Mouse (Mus musculus) limb, embryonic 13.5 days (tissue): Measurements from ENCODE around the gene Slc7a11. TPM values are rescaled to one million over a fixed set of nuclear protein-coding genes. Genes with fewer than 3 reads are reported as not detected.
A peak's percentile ranks its signal among the peaks of the same experiment; 100 is the strongest.

ENCODE experiments used
- ATAC-seq: fragments of 200-750 bp; cut with Nextera tagmentation; 2 replicates; pipeline ENCODE4 v1.8.0; 2017; ENCODE audit warnings: low read depth, moderate number of reproducible peaks, moderate TSS enrichment; ENCODE audit not compliant: low FRiP score
- H3K27ac ChIP-seq: fragments of 300-500 bp; sonication (generic); 2 replicates; pipeline ENCODE4 v1.5.1; 2015; ENCODE audit warnings: inconsistent platforms, mild to moderate bottlenecking, moderate library complexity
- H3K27me3 ChIP-seq: fragments of 300-500 bp; sonication (generic); 2 replicates; pipeline ENCODE4 v1.6.1; 2015; ENCODE audit warnings: mild to moderate bottlenecking, inconsistent platforms
- H3K36me3 ChIP-seq: fragments of 300-500 bp; sonication (generic); 2 replicates; pipeline ENCODE4 v1.6.1; 2015; ENCODE audit warnings: inconsistent platforms, mild to moderate bottlenecking, moderate library complexity
- H3K4me1 ChIP-seq: fragments of 300-500 bp; sonication (generic); 2 replicates; pipeline ENCODE4 v1.6.1; 2015; ENCODE audit warnings: inconsistent platforms
- H3K4me2 ChIP-seq: fragments of 300-500 bp; sonication (generic); replicated peaks from 2 replicates; pipeline ENCODE4 v1.6.1; 2015; ENCODE audit warnings: inconsistent platforms, mild to moderate bottlenecking, moderate library complexity
- H3K4me3 ChIP-seq: fragments of 300-500 bp; sonication (generic); 2 replicates; pipeline ENCODE4 v1.5.1; 2015; ENCODE audit warnings: moderate library complexity, mild to moderate bottlenecking, inconsistent platforms
- H3K9ac ChIP-seq: fragments of 300-500 bp; sonication (generic); 2 replicates; pipeline ENCODE4 v1.6.1; 2015; ENCODE audit warnings: mild to moderate bottlenecking, inconsistent platforms
- H3K9me3 ChIP-seq: fragments of 300-500 bp; sonication (generic); 2 replicates; pipeline ENCODE4 v1.6.1; 2016; ENCODE audit warnings: inconsistent platforms
- WGBS: fragments of 180-500 bp; shearing (Covaris S2); methylation state at CpG from one replicate; pipeline ENCODE4 v1.1.7; 2015; 5-methylcytosine and 5-hydroxymethylcytosine counted together
- polyA plus RNA-seq: library from polyadenylated mRNA; unstranded; fragments of >200 nt; fragmentation: Nextera tagmentation; extraction: Ambion mirVana; gene quantifications from 2 replicates; pipeline ENCODE4 v1.2.1, GENCODE M21; 2015

Slc7a11 gene
- polyA plus RNA-seq, 1 experiment from 2014 or later, result 2.6 TPM

DNA sequence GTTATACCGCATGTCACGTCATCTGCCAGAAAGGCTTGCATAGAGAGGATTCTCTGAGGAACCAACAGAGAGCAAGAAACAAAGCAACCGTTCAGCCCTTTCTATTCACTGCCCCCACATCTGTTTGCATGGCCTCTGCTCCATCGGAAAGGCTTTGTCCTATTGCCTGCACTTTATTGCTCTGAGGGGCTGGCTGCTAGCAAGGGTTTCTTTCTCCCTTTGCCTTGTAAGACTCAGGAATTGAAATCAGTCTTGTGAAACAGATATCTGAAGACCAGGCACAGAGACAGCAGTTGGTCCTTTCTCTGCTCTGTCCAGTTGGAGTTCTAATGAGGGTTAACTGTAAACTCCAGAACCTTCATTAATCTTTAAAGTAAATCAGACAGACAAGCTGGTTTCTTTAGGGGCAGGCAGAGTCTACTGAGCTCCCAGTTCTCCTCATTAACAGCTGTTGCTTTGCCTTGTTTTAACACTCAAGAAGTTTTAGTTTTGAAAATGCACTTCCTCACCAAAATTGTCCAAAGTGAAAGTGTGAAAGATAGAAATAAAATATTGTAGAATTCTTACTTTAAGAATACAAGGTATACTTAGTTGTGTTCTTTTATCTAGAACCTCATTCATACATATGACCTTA, 575.3 kb downstream of the Slc7a11 start:
- H3K9ac ChIP-seq, result no peak overlapping the region
- no peak overlapping the region for H3K4me2 ChIP-seq
- no peaks in the 10 kb centered on the region for H3K9me3 ChIP-seq
- H3K36me3 ChIP-seq, result no peaks in the 10 kb centered on the region
- 22% methylated on average over 4 of the region's 4 CpGs for WGBS
- peak; percentile 17; the same call in 1 of the 2 replicates for ATAC-seq
- no peak overlapping the region for H3K4me3 ChIP-seq
- H3K27ac ChIP-seq, result peak overlapping the region; percentile 61; the same call in 1 of the 2 replicates
- H3K27me3 ChIP-seq, result no peaks in the 10 kb centered on the region
- H3K4me1 ChIP-seq, result peaks cover 47% of the 10 kb centered on the region

DNA sequence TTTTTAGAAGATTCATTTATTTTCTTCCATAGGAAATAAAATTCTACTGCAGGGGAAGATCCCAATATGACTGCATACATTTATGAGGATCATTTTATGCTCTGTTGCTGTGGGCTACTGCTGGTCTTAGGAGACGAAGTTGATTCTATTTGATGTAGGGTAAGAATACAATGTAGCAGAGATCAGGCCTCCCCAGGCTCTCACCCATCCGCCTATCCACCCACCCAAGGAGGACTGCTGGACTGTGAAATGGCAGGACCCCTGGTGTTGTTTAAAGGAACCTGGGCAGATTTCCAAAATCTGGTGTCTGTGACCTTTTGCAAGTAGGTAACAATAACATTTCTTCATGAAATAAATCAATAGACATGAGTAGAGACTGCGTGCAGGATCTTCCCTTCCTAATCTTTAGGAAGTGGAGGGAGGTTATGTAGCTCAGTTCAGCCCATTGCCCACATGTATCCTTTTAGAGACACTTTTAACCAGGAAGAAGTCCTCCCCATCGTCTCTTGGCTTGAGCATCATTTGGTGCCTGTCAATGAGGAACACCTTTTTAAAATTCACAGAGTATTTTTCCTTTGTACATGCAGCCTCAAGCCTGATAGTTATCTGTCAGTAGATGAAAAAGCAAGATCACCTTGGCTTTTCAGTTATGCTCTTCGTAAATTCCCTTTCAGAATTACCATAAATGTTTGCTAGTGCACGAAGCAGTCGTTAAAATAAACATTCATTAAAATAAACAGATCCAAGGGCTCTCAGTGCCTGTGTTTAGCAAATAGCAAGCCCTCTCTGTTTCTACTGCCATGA, 576.1 kb downstream of the Slc7a11 start:
- Histone ChIP-seq H3K4me3 (no peak overlapping the region), H3K4me2 (no peak overlapping the region), H3K9ac (no peak overlapping the region), H3K27ac (peak overlapping the region; percentile 63; the same call in 1 of the 2 replicates), H3K4me1 (peaks cover 40% of the 10 kb centered on the region), H3K36me3 (no peaks in the 10 kb centered on the region), H3K27me3 (no peaks in the 10 kb centered on the region), H3K9me3 (no peaks in the 10 kb centered on the region)
- no peak for ATAC-seq
- WGBS, result 32% methylated on average over 7 of the region's 7 CpGs

DNA sequence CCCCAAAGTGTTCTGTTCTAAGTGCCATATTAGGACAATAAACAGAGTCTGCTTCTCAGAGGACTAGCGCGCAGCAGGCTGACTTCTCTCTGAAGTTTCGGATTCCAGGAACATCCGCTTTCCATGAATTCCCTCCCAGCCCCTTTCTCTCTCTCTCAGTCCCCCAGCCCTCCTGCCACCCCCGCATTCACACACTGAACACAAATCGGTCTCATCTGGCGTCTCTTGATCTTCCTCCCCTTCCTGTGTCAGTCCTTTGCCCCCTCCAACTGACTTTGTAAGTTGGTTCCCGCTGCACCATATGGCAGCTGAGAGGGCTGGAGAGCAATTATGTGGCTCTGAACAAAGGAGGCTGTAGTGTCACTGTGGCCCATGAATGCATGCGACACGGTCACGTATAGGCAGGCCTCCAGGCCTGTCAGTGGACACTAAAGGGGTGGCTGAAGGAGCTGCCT, 577.3 kb downstream of the Slc7a11 start:
- 25% methylated on average over 11 of the region's 11 CpGs for WGBS
- H3K4me2 ChIP-seq, result peak overlapping the region; percentile 41
- no peaks in the 10 kb centered on the region for H3K36me3 ChIP-seq
- H3K9me3 ChIP-seq, result no peaks in the 10 kb centered on the region
- peak; percentile 75 for ATAC-seq
- peak overlapping the region; percentile 67 for H3K27ac ChIP-seq
- H3K27me3 ChIP-seq, result no peaks in the 10 kb centered on the region
- peaks cover 38% of the 10 kb centered on the region for H3K4me1 ChIP-seq
- H3K9ac ChIP-seq, result peak overlapping the region; percentile 32; the same call in 1 of the 2 replicates
- H3K4me3 ChIP-seq, result no peak overlapping the region

DNA sequence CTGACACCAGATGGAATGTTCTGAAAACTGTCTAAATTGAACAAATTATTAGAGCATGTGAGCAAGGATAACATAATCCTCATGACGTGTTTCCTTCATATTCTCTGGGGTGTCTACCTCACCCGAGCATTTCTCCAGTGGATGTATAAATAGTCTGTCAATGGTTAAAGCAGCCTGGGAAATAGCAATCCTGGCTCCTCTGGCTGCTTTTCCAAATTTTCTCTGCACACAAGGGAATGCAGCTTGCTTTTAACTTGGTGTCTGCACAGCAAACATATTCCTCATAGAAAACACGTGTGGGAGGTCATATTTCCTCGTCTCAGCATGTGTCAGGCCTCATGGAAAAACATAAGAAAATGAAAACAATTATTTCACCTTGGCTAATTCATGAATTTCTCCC, 586.6 kb downstream of the Slc7a11 start:
- ATAC-seq, result peak; percentile 59; the same call in 1 of the 2 replicates
- Histone ChIP-seq H3K36me3 (no peaks in the 10 kb centered on the region), H3K9ac (no peak overlapping the region), H3K4me2 (no peak overlapping the region), H3K4me3 (no peak overlapping the region), H3K27ac (no peak overlapping the region), H3K4me1 (peaks cover 11% of the 10 kb centered on the region), H3K27me3 (no peaks in the 10 kb centered on the region), H3K9me3 (no peaks in the 10 kb centered on the region)
- WGBS, result 20% methylated on average over 4 of the region's 4 CpGs

DNA sequence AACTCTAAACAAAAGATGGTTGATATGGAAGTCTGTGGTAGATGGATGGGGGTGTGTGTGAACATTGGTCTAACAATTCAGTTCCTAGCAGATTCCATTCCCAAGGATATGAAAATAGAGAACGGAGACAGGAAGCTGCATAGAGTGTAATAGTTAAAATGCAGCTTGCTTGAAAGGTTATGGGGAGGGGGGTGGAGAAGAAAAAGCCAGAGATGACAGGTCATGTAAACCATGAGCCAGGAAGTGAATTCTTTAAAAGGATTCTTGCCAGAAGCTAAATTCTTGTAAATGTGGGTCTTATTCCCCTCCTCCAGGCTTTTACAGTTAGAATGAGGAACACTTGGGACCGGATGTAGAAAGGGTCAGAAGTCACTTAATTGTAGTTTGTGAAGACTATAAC, 589.1 kb downstream of the Slc7a11 start:
- no peak for ATAC-seq
- Histone ChIP-seq H3K27me3 (no peaks in the 10 kb centered on the region), H3K9me3 (no peaks in the 10 kb centered on the region), H3K4me2 (no peak overlapping the region), H3K9ac (no peak overlapping the region), H3K4me3 (no peak overlapping the region), H3K27ac (no peak overlapping the region), H3K4me1 (peaks cover 11% of the 10 kb centered on the region), H3K36me3 (no peaks in the 10 kb centered on the region)
- 34% methylated on average over 2 of the region's 2 CpGs for WGBS

DNA sequence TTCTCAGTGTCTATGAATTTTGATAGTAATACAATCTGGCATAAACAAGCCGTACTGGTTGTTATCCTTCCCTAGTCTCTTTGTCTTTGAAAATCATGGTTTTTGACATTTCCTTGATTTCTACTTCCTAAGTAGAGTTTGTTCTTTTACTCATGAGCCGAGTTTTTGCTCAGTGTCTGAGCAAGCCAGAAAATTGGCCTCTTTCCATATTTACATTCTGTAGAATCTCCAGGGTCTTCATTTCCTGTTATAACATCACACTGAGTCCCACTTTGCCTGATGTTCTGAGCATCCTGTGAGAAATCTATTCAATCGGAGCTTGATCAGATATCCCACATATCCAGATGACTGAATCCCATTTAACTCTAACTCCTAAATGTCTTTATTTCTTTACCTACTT, 600.4 kb downstream of the Slc7a11 start:
- Histone ChIP-seq H3K27ac (no peak overlapping the region), H3K4me2 (no peak overlapping the region), H3K4me1 (peaks cover 15% of the 10 kb centered on the region), H3K9ac (no peak overlapping the region), H3K9me3 (no peaks in the 10 kb centered on the region), H3K4me3 (no peak overlapping the region), H3K27me3 (no peaks in the 10 kb centered on the region), H3K36me3 (no peaks in the 10 kb centered on the region)
- WGBS, result 67% methylated on average over 3 of the region's 3 CpGs
- no peak for ATAC-seq
